Mouse (Mus musculus) B cell, adult 2 months (primary cell): ENCODE results near the gene Ttyh2.
A peak's percentile ranks its signal among the peaks of the same experiment; 100 is the strongest.

Experiments
- DNase-seq, 2 experiments: peaks; one replicate each; pipeline ENCODE4 v3.0.0; 2022

Gene Ttyh2

GRCm38 (mm10) chr11:114714526-114714925, 39.3 kb downstream of the Ttyh2 start:
- no peak for DNase-seq

DNA sequence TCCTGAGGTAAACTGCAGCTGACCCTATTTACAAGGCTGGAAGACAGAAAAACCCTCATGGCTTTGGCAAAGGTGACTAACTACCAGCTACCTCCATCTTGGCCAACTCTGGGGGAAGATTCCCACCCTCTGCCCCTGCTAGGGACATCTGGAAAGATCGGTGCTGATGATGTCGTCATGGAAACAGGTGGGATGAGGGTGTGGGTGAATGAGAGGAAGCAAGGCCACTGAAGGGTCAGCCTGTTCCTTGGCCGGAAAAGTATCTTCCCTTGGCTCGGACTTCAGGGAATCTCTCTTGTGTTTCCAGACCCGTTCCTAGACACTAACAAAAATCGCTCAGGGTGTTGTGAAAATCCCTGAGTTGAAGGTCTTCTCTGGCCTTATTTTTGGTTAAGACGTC, 40.3 kb downstream of the Ttyh2 start:
- DNase-seq = no peak

DNA sequence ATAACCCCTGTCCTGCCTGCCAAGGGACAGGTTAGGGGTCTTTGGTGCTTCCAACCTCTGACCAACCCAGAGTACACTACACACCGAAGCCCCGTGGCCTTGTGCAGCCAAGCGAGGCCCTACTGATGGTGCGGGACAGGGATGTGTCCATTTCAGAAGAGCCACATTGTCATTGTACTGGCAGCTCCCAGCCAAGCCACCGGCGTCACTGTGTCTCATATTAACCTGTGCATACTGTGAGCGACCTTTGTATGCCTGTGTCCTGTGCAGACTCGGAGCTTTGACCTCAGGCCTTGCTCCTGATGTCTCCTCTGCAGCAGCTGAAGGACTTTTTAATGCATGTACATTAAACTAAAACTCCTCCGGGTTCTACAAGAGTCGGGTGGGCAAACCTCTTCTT, 45.3 kb downstream of the Ttyh2 start:
- DNase-seq = no peak

DNA sequence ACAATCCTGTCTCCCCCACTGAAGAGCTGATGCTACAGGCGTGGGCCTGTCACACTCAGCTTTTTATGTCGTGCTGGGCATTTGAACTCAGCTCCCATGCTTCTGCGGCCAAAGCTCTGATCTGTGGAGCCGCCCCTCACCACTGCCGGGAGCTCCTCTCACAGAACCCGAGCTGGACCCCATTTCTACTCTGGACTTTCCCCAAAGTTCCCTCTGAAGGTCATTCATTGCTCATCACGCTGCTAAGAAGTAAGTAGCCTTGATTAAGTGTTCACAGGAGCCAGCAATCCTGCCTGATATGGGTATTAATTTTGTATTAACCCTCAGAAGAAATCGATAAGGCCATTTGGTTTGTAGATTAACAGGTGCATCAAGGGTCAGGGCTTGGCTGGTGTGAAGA, 47.2 kb downstream of the Ttyh2 start:
- no peak for DNase-seq

- no peak for DNase-seq
Observed at GRCm38 (mm10) chr11:114723030-114723429, 47.8 kb downstream of the Ttyh2 start.

DNA sequence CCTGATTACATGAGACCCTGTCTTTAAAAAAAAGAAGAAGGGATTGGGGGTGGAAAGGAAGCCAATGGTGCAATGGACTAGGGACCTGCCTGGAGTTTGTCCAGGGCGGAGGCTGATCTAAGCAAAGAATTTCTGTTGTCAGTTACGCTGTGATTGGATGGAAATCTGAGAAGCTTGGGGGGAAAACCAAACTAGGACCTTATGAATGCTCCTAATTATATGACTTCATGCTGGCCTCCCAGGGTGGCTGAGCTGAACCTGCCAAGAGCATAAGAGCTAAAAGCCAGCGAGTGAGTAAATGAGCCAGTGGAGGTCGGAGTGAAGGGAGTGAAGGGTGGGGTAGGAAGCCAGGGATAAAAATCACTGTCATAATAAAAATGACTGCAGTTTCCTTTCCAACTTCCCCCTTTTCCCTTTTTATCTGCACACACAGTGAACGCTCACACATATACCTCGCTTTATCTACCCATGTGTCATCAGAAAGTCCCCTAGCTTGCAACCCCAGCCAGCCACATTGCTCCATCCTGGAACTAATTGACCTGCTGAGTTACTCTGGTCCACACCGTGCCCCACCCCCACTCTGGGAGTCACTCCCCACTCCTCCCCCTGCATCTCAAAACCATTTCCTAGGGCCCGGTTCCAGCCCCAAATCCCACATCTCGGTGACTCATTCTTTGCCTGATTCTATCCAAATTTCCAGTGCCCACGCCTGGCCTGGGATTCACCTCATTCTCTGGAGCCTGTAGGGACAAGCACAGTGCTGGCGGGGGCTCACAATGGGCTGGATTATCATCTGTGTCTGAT, 49.8 kb downstream of the Ttyh2 start:
- no peak for DNase-seq

DNA sequence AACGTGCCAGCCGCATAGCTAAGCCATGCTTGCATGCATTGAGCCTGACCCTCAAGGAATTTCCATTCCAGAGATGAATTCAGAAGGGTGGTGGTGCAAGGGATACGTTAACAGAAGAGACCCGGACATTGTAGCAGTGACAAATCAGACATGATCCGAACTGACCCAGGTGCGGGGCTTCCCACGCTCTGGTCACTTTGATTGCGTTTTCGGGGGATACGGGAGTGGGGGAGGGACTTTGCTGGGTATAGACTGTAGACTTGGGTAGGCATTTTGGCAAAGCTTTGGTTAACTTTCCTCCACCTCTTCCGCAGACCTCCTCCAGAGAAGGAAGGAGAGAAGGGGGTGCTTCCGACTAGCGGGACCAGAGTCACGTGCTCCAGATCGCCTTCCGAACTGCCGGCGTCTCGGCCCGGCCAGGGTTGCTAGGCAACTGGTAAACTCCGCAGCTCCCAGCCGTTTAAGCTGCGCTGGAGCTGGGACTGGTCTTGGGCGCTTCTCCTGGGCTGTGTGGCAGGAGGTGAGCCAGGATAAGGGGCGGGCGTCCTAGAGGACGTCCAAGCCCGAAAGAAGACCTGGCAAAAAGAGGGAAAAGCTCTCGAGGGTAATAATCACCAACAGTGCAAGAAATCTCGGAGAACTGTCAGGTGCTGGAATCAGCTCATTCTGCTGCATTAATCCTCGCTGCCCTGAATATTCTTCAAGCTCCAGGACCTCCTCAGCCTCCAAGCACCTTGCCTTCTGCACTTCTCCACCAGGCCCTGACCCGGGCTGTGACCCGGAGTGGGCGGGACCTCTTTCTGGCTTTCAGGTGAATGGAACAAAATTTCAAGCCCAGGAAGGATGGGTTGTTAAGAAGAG, 52.0 kb downstream of the Ttyh2 start, which contains the start of gene Dnaic2:
Dnaic2 (plus strand) TSS at position 444 of the 861 bp plus-strand sequence.
- DNase-seq = peak; percentile 23 to 34

DNA sequence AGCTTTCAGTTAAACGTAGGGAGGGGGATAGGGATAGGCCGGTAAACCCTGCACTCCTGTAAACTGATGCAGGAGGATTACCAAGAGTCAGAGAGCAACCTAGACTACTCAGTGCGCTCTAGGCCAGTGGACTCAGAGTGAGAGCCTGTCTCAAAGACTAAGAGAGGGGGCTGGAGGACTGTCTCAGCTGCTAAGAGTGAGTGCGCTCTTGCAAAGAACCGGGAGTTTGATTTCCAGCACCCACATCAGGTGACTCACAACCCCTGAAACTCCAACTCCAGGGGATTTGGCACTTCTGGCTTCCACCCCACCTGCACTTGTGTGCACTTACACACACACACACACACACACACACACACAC, 52.6 kb downstream of the Ttyh2 start:
- no peak for DNase-seq

DNA sequence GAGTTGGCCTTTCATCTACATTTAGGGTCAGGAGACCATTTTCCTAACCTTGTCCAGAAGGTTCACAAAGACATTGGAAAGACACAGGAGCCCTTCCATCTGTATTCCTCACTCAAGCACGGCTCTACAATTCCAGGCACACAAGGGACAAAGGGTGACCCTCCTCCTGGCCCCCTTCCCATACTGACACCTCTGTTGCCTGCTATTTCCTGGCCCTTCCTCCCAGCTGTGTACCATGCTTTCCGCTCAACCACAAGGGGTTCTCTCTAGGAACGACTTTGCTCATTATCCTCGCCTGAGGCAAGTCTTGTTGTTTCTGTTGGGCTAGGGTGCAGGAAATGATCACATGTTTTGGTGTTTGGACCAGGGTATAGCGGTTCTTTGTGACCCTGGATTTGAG, 53.1 kb downstream of the Ttyh2 start:
- no peak for DNase-seq

DNA sequence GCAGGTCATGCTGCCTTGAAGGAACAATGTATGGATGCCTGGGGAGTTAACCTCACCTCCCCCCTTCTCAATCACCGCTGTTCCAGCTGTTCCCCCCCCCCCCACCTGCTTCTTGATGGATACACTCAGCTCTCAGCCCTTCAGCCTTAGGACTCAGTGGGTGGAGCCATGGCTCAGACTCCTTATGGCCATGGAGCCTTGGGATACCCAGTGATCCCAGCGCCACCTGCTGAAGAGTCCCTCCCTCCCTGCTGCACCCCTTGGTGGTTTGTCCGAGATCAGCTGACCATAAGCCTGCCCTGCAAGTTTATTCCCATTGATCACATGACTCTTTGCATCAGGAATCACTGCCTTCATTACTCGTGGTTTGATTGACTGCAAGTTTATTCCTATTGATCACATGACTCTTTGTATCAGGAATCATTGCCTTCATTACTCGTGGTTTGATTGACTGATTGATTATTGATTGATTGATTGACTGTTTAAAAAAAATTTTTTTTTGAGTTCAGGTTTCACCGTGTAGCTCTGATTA, 54.7 kb downstream of the Ttyh2 start:
- no peak for DNase-seq

- DNase-seq = no peak
Observed at GRCm38 (mm10) chr11:114731711-114732110, 56.5 kb downstream of the Ttyh2 start.

DNA sequence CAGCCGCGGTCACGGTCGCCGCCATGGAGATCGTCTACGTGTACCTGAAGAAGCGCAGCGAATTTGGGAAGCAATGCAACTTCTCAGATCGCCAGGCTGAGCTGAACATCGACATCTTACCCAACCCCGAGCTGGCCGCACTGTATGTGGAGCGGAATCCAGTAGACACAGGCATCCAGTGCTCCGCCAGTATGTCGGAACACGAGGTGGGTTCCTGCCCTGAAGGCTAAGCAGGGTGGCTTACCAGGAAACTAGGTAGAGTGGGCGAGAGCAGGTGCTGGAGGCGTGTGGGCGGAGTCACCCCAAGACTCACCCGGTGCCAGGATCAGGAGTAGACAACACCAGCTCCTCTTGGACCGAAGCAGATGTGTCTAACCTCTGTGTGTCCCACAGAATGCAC, 57.7 kb downstream of the Ttyh2 start:
- DNase-seq = no peak

DNA sequence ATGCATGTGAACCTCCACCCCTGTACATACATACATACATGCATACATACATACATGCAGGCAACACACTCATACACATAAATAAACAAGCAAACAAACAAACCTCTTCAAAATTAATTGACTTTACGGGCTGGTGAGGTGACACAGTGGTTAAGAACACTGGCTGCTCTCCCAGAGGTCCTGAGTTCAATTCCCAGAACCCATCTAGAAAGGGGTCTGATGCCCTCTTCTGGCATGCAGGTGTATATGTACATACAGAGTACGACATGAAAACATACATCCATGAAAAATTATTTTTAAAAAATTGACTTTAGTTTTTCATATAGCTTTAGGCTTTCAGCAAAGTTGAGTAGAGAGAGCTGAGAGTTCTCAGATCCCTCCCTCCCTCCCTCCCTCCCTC, 60.9 kb downstream of the Ttyh2 start:
- no peak for DNase-seq

DNA sequence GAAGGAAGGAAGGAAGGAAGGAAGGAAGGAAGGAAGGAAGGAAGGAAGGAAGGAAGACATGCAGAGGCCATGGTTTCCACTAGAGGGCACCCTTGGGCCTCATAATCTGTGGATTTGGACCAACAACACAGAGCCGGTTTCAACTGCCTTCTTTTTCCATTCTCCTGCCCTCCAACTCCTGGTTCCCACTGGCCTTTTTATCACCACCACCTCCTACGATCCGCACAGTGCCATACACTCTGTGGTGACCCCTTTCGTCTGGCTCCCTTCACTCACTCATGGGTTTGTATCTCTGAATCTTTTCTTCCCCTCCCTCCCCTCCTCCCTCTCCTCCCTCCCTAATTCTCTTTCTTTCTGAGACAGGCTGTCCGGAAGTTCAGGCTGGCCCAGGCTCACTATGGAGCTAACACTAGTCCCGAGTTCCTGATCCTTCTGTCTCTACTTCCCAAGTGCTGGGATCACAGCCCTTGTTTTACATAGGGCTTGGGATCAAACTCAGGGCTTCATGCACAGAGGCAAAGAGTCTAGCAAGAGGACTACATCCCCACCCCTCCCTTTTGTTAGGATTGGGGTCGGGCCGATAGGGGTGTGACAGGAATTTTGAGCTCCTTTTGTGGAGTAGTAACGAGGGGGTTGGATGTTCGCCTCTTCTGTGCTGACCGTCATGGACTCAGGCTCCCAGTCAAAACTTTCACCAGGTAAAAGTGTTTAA, 61.8 kb downstream of the Ttyh2 start:
- DNase-seq = peak; percentile 46 to 58

DNA sequence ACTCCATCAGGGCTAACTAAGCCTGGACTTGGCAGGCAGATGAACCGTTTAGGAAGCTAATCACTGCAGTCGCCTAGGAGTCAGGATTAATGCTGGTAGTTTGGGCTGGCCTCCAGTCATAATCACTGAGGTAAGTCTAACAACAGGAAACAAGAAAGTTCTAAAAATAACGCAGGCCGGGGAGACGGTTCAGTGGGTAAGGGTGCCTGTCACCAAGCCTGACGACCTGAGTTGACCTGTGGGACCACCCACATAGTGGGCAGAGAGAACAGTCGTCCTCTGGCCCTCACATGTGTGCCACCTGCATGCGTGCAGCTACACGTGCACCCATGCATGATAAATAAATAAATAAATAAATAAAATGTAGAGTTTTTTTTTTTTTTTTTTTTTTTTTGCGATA, 65.4 kb downstream of the Ttyh2 start:
- DNase-seq = peak; percentile 63 to 70

DNA sequence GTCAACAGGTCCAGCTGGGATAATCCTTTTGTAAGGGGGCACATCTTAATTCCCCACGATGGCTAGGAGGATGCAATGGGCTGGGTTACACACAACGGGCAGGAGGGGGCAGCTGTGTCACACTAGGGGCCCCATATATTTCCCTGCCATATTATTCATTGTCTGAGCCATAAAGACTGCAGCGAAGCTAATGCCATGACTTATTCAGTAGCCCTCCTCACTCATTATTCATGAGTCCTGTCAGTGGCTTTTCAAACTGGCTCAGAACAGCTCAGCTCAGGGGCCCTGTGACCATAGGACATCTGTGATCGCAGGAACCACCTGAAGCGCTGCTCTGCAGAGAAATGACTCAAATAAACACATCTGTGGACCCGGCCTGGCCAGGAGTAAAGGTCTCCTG, 66.2 kb downstream of the Ttyh2 start:
- peak; percentile 13 to 27 for DNase-seq

- DNase-seq = peak; percentile 96
Observed at GRCm38 (mm10) chr11:114745134-114745533, 69.9 kb downstream of the Ttyh2 start.

- DNase-seq = peak; percentile 37 to 47
Observed at GRCm38 (mm10) chr11:114747564-114748138, 72.4 kb downstream of the Ttyh2 start.

DNA sequence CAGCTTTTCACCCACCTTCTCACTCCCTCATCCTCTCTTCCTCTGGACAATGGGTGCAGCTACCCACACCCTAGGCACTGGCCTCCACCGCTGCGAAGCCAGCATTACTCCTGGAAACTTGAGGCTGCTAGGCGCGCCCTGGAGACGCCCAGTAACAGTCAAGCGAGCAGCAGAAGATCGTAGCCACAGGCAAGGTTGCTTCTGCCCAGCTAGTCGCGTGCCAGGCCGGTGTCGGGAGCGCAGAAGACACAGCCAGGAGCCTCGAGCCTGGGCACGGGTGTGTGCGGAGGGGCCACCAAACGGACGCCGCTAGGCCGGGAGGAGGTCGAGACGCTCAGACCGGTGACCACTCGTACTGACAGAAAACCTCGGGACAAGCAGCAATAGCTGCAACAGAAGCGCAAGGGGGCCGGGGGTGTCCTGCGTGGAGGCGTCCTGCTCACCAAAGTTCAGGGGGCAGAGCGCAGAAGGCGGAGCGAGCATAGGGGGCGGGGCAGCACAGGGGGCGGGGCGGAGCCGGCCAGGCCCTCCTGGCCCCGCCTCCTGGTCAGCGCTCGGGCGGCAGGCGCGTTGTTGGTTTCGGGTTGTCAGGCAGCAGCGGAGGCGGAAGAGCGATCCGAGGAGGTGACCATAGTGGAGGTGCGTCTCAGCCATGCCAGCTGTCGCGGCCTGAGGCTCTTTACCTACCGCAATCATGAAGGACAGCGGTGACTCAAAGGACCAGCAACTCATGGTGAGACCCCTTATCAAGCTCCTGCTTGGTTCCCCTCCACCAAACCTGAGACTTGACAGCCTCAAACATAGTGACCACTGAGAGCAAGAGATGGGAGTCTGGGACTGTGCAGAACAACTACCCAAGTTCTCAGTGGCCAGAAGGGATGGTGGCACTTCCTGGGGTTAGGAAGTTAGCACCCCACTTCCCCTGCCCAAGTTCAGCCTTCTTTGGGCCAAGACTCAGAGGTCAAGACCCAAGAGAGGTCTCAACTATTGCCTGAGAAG, 89.9 kb downstream of the Ttyh2 start, which contains the start of gene Kif19a:
Kif19a (plus strand) TSS at position 569 of the 999 bp plus-strand sequence.
- DNase-seq = peak; percentile 46 to 49

GRCm38 (mm10) chr11:114769911-114770310, 94.7 kb downstream of the Ttyh2 start:
- DNase-seq = no peak
